Comparison of ENCODE assay signal across 8 mouse cellular contexts in the genomic region with DNA sequence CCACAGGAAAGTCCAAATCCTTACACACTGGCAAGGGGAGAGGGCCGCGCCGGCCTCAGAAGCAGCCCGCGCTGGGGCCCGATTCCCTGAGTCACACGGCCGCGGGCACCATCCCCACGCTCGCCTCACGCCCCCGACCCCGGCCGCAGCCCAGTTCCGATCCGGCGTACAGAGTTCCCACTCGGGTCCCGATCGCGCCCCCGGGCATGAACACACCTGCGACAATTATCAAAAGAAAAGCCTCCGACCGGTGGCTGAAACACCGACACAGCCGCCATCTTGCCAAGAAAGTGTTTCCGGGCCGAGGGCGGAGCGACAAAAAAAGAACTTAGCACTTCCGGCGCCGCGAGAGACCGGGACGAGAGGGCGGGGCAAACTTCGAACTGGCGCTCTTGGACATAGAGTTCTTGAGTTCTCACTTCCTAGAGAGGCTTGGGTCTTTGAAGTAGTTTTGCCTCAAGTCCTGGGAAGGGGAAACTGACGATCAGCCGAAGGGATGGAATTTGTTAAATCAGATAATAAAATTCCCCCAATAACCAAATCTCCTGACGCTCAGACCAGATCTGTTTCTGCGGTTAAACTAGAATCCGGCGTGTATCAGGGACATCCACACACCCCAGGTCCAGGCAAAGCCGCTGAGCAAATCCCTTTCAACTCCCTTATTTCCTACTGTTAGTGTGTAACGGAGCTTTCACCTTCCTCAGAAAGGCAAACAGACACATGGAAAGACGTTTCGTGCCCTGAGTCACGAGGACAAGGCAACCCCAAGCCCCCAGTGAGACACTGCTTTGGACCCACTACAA. TPM values are rescaled to one million over a fixed set of nuclear protein-coding genes. Genes with fewer than 3 reads are reported as not detected.
DNase-seq lines count a peak whose midpoint lies in the region; ATAC-seq lines count a peak whose summit lies in the region.

A gene (minus strand): TSS at position 463 of the 803 bp plus-strand sequence.

- H3K4me3 ChIP-seq in hindbrain, embryonic 14.5 days (replicated peaks; ENCODE audit: low read length), result peak within 1 kb of the TSS; percentile 71

- H3K4me2 ChIP-seq in hindbrain, embryonic 14.5 days (replicated peaks), result peak within 1 kb of the TSS; percentile 82

- ATAC-seq in hindbrain, embryonic 14.5 days (ENCODE audit: low FRiP score), result peak; percentile 83

- WGBS in hindbrain, embryonic 14.5 days, result 2% methylated on average over 52 of the region's 52 CpGs

- peak within 1 kb of the TSS; percentile 75 for H3K9ac ChIP-seq in hindbrain, embryonic 14.5 days

- no peaks in the 10 kb centered on the region for H3K9me3 ChIP-seq in hindbrain, embryonic 14.5 days (ENCODE audit: control insufficient read depth, low read length)

- H3K36me3 ChIP-seq in hindbrain, embryonic 14.5 days (replicated peaks; ENCODE audit: control insufficient read depth, insufficient read depth), result peaks cover 32% of the 10 kb centered on the region

- no peaks in the 10 kb centered on the region for H3K27me3 ChIP-seq in hindbrain, embryonic 14.5 days (ENCODE audit: control insufficient read depth, insufficient read depth, low read length)

- peak; percentile 97 for DNase-seq in R1 (ENCODE audit: low read depth, low spot score)
- peak; percentile 84 to 93 for DNase-seq in cerebellum, postnatal 25 days
- DNase-seq in frontal cortex, postnatal 25 days (ENCODE audit: low spot score in 2 of 2), result peak; percentile 65 to 73
- DNase-seq in hindbrain, embryonic 14.5 days (ENCODE audit: low spot score), result peak; percentile 92
- peak; percentile 80 to 83 for DNase-seq in layer of hippocampus, postnatal 36 days
- peak; percentile 95 for DNase-seq in lung, postnatal 36 days
- DNase-seq in retina, postnatal 1 day, result peak; percentile 97
- peak; percentile 64 to 77 for DNase-seq in urinary bladder, adult 18-20 months (ENCODE audit: low spot score in 2 of 2)

- H3K27ac ChIP-seq in hindbrain, embryonic 14.5 days, result peak within 1 kb of the TSS; percentile 62; the same call in 1 of the 2 replicates

- H3K4me1 ChIP-seq in hindbrain, embryonic 14.5 days (replicated peaks; ENCODE audit: control insufficient read depth, insufficient read depth, low read length), result peaks cover 18% of the 10 kb centered on the region

RNA-seq across cellular contexts. Expression of the gene that starts here (rescaled TPM):
- polyA plus RNA-seq in hindbrain, embryonic 14.5 days (2014; fragmentation: Nextera tagmentation; extraction: Ambion mirVana), result 291 and 305 TPM in 2 replicates
- 100 to 1,000 TPM; 202 to 214 TPM for total RNA-seq in layer of hippocampus, postnatal 36 days (2021)

Comparison
In these comparisons a context has a peak if more than half of its experiments do, and no peak if none do; other contexts are left out.
1. Peak in every context shown above with its lines: DNase-seq, ATAC-seq, H3K4me3 ChIP-seq and H3K27ac ChIP-seq.